Mouse (Mus musculus): Measurements from ENCODE around the gene Polr2i. TPM values are rescaled to one million over a fixed set of nuclear protein-coding genes. Genes with fewer than 3 reads are reported as not detected.
"Not testable (repeated sequence)": the region's sequence is repeated elsewhere in the genome, so short reads cannot be mapped to it uniquely, and the experiment has no call there.

Polr2i gene
- polyA plus RNA-seq, 1 experiment from 2014 or later = 156 TPM

- 96% methylated on average over 15 of the region's 15 CpGs for WGBS
Observed at GRCm38 (mm10) chr7:30234276-30234858, 2.6 kb downstream of the Polr2i start.

GRCm38 (mm10) chr7:30235091-30235490 lies 3.3 kb downstream of the Polr2i start:
- H3K36me3 ChIP-seq = peaks cover 26% of the 10 kb centered on the region
- no peak overlapping the region for H3K9ac ChIP-seq (replicated peaks)
- no peak overlapping the region for H3K27ac ChIP-seq (replicated peaks)
- no peaks in the 10 kb centered on the region for H3K27me3 ChIP-seq
- 90% methylated on average over 8 of the region's 8 CpGs for WGBS
- no peak overlapping the region for H3K4me2 ChIP-seq (replicated peaks)
- H3K4me1 ChIP-seq = peaks cover 17% of the 10 kb centered on the region
- H3K9me3 ChIP-seq = no peaks in the 10 kb centered on the region
- no peak for ATAC-seq (ENCODE audit: low FRiP score, low read depth)
- no peak overlapping the region for H3K4me3 ChIP-seq

More at GRCm38 (mm10) chr7:30234276-30234858, 2.6 kb downstream of the Polr2i start:
- Histone ChIP-seq H3K4me2 (replicated peaks) (no peak overlapping the region), H3K36me3 (peaks cover 25% of the 10 kb centered on the region), H3K9ac (replicated peaks) (no peak overlapping the region), H3K4me3 (no peak overlapping the region), H3K4me1 (peaks cover 17% of the 10 kb centered on the region), H3K27me3 (no peaks in the 10 kb centered on the region), H3K27ac (replicated peaks) (no peak overlapping the region), H3K9me3 (no peaks in the 10 kb centered on the region)
- no peak for ATAC-seq (ENCODE audit: low FRiP score, low read depth)

GRCm38 (mm10) chr7:30235625-30236024 lies 3.9 kb downstream of the Polr2i start, which contains the start of gene Ovol3:
TSS of gene Ovol3 (minus strand) at chr7:30235725.
- H3K27ac ChIP-seq (replicated peaks) = no peak within 1 kb of the TSS
- no peak for ATAC-seq (ENCODE audit: low FRiP score, low read depth)
- no peaks in the 10 kb centered on the region for H3K9me3 ChIP-seq
- H3K4me3 ChIP-seq = no peak within 1 kb of the TSS
- H3K27me3 ChIP-seq = no peaks in the 10 kb centered on the region
- no peak within 1 kb of the TSS for H3K4me2 ChIP-seq (replicated peaks)
- H3K4me1 ChIP-seq = peaks cover 15% of the 10 kb centered on the region
- peaks cover 32% of the 10 kb centered on the region for H3K36me3 ChIP-seq
- 90% methylated on average over 4 of the region's 4 CpGs for WGBS
- H3K9ac ChIP-seq (replicated peaks) = no peak within 1 kb of the TSS

GRCm38 (mm10) chr7:30237374-30237773 lies 5.6 kb downstream of the Polr2i start:
- not testable (repeated sequence) for H3K9me3 ChIP-seq; H3K9ac ChIP-seq (replicated peaks); H3K27me3 ChIP-seq; H3K27ac ChIP-seq (replicated peaks); H3K4me1 ChIP-seq; H3K4me3 ChIP-seq; H3K4me2 ChIP-seq (replicated peaks); ATAC-seq (ENCODE audit: low FRiP score, low read depth)
- H3K36me3 ChIP-seq = peaks cover 48% of the 10 kb centered on the region
- 89% methylated on average over 3 of the region's 3 CpGs for WGBS

- ATAC-seq (ENCODE audit: low FRiP score, low read depth) = no peak
- H3K36me3 ChIP-seq = peaks cover 7% of the 10 kb centered on the region
- no peak overlapping the region for H3K9ac ChIP-seq (replicated peaks)
- H3K9me3 ChIP-seq = no peaks in the 10 kb centered on the region
- H3K4me3 ChIP-seq = no peak overlapping the region
- no peaks in the 10 kb centered on the region for H3K27me3 ChIP-seq
- no peak overlapping the region for H3K4me2 ChIP-seq (replicated peaks)
- H3K27ac ChIP-seq (replicated peaks) = no peak overlapping the region
- 91% methylated on average over 12 of the region's 12 CpGs for WGBS
- H3K4me1 ChIP-seq = no peaks in the 10 kb centered on the region
Observed at GRCm38 (mm10) chr7:30251956-30252954, 20.5 kb downstream of the Polr2i start.

GRCm38 (mm10) chr7:30265041-30265440 lies 33.3 kb downstream of the Polr2i start:
- Histone ChIP-seq H3K27me3 (no peaks in the 10 kb centered on the region), H3K27ac (replicated peaks) (no peak overlapping the region), H3K4me3 (no peak overlapping the region), H3K9ac (replicated peaks) (no peak overlapping the region), H3K4me1 (no peaks in the 10 kb centered on the region), H3K36me3 (peaks cover 26% of the 10 kb centered on the region), H3K9me3 (no peaks in the 10 kb centered on the region), H3K4me2 (replicated peaks) (no peak overlapping the region)
- WGBS = 87% methylated on average over 2 of the region's 2 CpGs
- no peak for ATAC-seq (ENCODE audit: low FRiP score, low read depth)

- ATAC-seq (ENCODE audit: low FRiP score, low read depth) = no peak
- H3K9me3 ChIP-seq = no peaks in the 10 kb centered on the region
- H3K4me1 ChIP-seq = no peaks in the 10 kb centered on the region
- WGBS = 93% methylated on average over 5 of the region's 5 CpGs
- no peak overlapping the region for H3K4me2 ChIP-seq (replicated peaks)
- H3K4me3 ChIP-seq = no peak overlapping the region
- H3K27ac ChIP-seq (replicated peaks) = no peak overlapping the region
- no peaks in the 10 kb centered on the region for H3K27me3 ChIP-seq
- peaks cover 31% of the 10 kb centered on the region for H3K36me3 ChIP-seq
- no peak overlapping the region for H3K9ac ChIP-seq (replicated peaks)
Observed at GRCm38 (mm10) chr7:30265531-30265930, 33.8 kb downstream of the Polr2i start.

GRCm38 (mm10) chr7:30265935-30266334 lies 34.2 kb downstream of the Polr2i start:
- no peak overlapping the region for H3K4me3 ChIP-seq
- ATAC-seq (ENCODE audit: low FRiP score, low read depth) = no peak
- no peak overlapping the region for H3K9ac ChIP-seq (replicated peaks)
- WGBS = 92% methylated on average over 7 of the region's 7 CpGs
- no peak overlapping the region for H3K27ac ChIP-seq (replicated peaks)
- H3K9me3 ChIP-seq = no peaks in the 10 kb centered on the region
- no peaks in the 10 kb centered on the region for H3K27me3 ChIP-seq
- no peak overlapping the region for H3K4me2 ChIP-seq (replicated peaks)
- H3K36me3 ChIP-seq = peaks cover 29% of the 10 kb centered on the region
- no peaks in the 10 kb centered on the region for H3K4me1 ChIP-seq

GRCm38 (mm10) chr7:30266780-30267179 lies 35.0 kb downstream of the Polr2i start:
- Histone ChIP-seq H3K27me3 (no peaks in the 10 kb centered on the region), H3K4me2 (replicated peaks) (no peak overlapping the region), H3K9ac (replicated peaks) (no peak overlapping the region), H3K9me3 (no peaks in the 10 kb centered on the region), H3K4me1 (no peaks in the 10 kb centered on the region), H3K4me3 (no peak overlapping the region), H3K27ac (replicated peaks) (no peak overlapping the region), H3K36me3 (peaks cover 30% of the 10 kb centered on the region)
- ATAC-seq (ENCODE audit: low FRiP score, low read depth) = no peak
- 84% methylated on average over 3 of the region's 3 CpGs for WGBS

- H3K9ac ChIP-seq (replicated peaks) = no peak overlapping the region
- 88% methylated on average over 4 of the region's 4 CpGs for WGBS
Observed at GRCm38 (mm10) chr7:30269641-30270040, 37.9 kb downstream of the Polr2i start.

GRCm38 (mm10) chr7:30274383-30274782 lies 42.6 kb downstream of the Polr2i start:
- no peak for ATAC-seq (ENCODE audit: low FRiP score, low read depth)
- Histone ChIP-seq H3K27me3 (no peaks in the 10 kb centered on the region), H3K9me3 (no peaks in the 10 kb centered on the region), H3K4me1 (peaks cover 4% of the 10 kb centered on the region), H3K4me2 (replicated peaks) (no peak overlapping the region), H3K27ac (replicated peaks) (no peak overlapping the region), H3K4me3 (no peak overlapping the region), H3K9ac (replicated peaks) (no peak overlapping the region), H3K36me3 (peaks cover 15% of the 10 kb centered on the region; the same call in 1 of the 2 replicates)
- WGBS = 88% methylated on average over 6 of the region's 6 CpGs

More at GRCm38 (mm10) chr7:30269641-30270040, 37.9 kb downstream of the Polr2i start:
- no peak overlapping the region for H3K27ac ChIP-seq (replicated peaks)
- H3K4me2 ChIP-seq (replicated peaks) = no peak overlapping the region
- no peaks in the 10 kb centered on the region for H3K27me3 ChIP-seq
- no peaks in the 10 kb centered on the region for H3K4me1 ChIP-seq
- H3K4me3 ChIP-seq = no peak overlapping the region
- no peak for ATAC-seq (ENCODE audit: low FRiP score, low read depth)
- H3K36me3 ChIP-seq = peaks cover 26% of the 10 kb centered on the region
- H3K9me3 ChIP-seq = no peaks in the 10 kb centered on the region

GRCm38 (mm10) chr7:30278911-30279310 lies 47.2 kb downstream of the Polr2i start:
- Histone ChIP-seq H3K36me3 (no peaks in the 10 kb centered on the region), H3K27ac (replicated peaks) (no peak overlapping the region), H3K9ac (replicated peaks) (peak overlapping the region; percentile 55; the same call in 1 of the 2 replicates), H3K9me3 (no peaks in the 10 kb centered on the region), H3K4me2 (replicated peaks) (peak overlapping the region; percentile 84), H3K4me1 (peaks cover 13% of the 10 kb centered on the region), H3K4me3 (peak overlapping the region; percentile 65; the same call in 1 of the 2 replicates), H3K27me3 (no peaks in the 10 kb centered on the region)
- 67% methylated on average over 2 of the region's 2 CpGs for WGBS
- ATAC-seq (ENCODE audit: low FRiP score, low read depth) = no peak
